Mouse (Mus musculus) forebrain, embryonic 15.5 days (tissue): ENCODE measurements around the gene Ndc1. TPM values are rescaled to one million over a fixed set of nuclear protein-coding genes. Genes with fewer than 3 reads are reported as not detected.

Source experiments
- ATAC-seq: fragments of 200-750 bp; cut with Nextera tagmentation; replicated peaks from 2 replicates; pipeline ENCODE4 v1.8.0; 2017; ENCODE audit warnings: mild to moderate bottlenecking, moderate TSS enrichment, moderate library complexity
- H3K27ac ChIP-seq: fragments of 300-500 bp; sonication (generic); replicated peaks from 2 replicates; pipeline ENCODE4 v1.5.1; 2015; ENCODE audit warnings: mild to moderate bottlenecking, inconsistent platforms
- H3K27me3 ChIP-seq: fragments of 300-500 bp; sonication (generic); 2 replicates; pipeline ENCODE4 v1.6.1; 2015; ENCODE audit warnings: inconsistent platforms
- H3K36me3 ChIP-seq: fragments of 300-500 bp; sonication (generic); 2 replicates; pipeline ENCODE4 v1.6.1; 2015; ENCODE audit warnings: mild to moderate bottlenecking, inconsistent platforms
- H3K4me1 ChIP-seq: fragments of 300-500 bp; sonication (generic); 2 replicates; pipeline ENCODE4 v1.6.1; 2015; ENCODE audit warnings: inconsistent platforms
- H3K4me2 ChIP-seq: fragments of 300-500 bp; sonication (generic); replicated peaks from 2 replicates; pipeline ENCODE4 v1.6.1; 2015; ENCODE audit warnings: mild to moderate bottlenecking, inconsistent platforms
- H3K4me3 ChIP-seq: fragments of 300-500 bp; sonication (generic); 2 replicates; pipeline ENCODE4 v1.5.1; 2015; ENCODE audit warnings: mild to moderate bottlenecking, inconsistent platforms
- H3K9ac ChIP-seq: fragments of 300-500 bp; sonication (generic); replicated peaks from 2 replicates; pipeline ENCODE4 v1.6.1; 2015; ENCODE audit warnings: mild to moderate bottlenecking, inconsistent platforms
- H3K9me3 ChIP-seq: fragments of 300-500 bp; sonication (generic); 2 replicates; pipeline ENCODE4 v1.6.1; 2016; ENCODE audit warnings: inconsistent platforms
- WGBS: fragments of 180-500 bp; shearing (Covaris S2); methylation state at CpG from one replicate; pipeline ENCODE4 v1.1.7; 2015; ENCODE audit warnings: mixed read lengths; 5-methylcytosine and 5-hydroxymethylcytosine counted together
- microRNA-seq: library from miRNA; unstranded; fragments of <30 nt; microRNA quantifications from one replicate; pipeline ENCODE4, GENCODE M21; 2016
- polyA plus RNA-seq: library from polyadenylated mRNA; unstranded; fragments of >200 nt; fragmentation: Nextera tagmentation; extraction: Ambion mirVana; gene quantifications from 2 replicates; pipeline ENCODE4 v1.2.1, GENCODE M21; 2015

Ndc1 gene
- polyA plus RNA-seq, 1 experiment from 2014 or later, result 18.9 TPM

DNA sequence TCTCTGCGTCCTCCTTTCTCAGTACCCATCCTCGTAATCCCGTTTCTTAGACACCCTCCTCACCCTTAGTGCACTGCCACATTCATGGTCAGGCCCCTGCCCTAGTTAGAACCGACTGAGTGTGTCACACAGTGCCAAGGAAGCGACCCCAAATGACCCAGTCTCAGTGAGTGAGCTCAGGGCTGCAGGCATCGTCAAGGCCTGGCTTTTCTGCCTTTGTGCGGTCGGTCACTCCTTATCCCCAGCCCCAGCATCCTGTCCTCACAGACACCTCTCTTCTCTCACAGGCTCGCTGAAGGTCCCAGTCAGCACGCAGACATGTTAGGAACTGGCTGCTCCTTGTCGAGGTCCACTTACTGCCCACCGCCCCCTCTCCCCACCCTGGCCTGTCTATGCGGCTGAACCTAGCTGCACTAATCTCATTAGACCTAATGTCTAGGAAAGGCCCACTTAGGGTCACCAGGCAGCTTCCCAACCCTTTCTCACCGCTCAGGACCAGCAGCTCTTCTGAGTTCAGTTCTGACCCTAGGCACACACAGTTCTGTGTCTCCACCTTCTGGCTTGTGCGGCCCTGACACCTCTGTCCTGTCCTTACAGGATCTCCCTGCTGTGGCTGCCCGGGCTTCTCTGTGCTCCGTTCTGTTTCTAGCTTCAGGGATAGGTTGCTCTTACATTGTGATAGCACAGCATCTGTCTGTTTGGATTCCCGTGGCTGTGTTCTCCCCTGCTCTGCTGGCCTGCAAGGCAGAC, 84.9 kb downstream of the Ndc1 start:
- Histone ChIP-seq H3K9ac (no peak overlapping the region), H3K36me3 (no peaks in the 10 kb centered on the region), H3K27me3 (no peaks in the 10 kb centered on the region), H3K4me3 (no peak overlapping the region), H3K9me3 (no peaks in the 10 kb centered on the region), H3K27ac (no peak overlapping the region), H3K4me2 (no peak overlapping the region), H3K4me1 (no peaks in the 10 kb centered on the region)
- no peak; the same call in 1 of the 2 replicates for ATAC-seq
- 67% methylated on average over 18 of the region's 18 CpGs for WGBS

DNA sequence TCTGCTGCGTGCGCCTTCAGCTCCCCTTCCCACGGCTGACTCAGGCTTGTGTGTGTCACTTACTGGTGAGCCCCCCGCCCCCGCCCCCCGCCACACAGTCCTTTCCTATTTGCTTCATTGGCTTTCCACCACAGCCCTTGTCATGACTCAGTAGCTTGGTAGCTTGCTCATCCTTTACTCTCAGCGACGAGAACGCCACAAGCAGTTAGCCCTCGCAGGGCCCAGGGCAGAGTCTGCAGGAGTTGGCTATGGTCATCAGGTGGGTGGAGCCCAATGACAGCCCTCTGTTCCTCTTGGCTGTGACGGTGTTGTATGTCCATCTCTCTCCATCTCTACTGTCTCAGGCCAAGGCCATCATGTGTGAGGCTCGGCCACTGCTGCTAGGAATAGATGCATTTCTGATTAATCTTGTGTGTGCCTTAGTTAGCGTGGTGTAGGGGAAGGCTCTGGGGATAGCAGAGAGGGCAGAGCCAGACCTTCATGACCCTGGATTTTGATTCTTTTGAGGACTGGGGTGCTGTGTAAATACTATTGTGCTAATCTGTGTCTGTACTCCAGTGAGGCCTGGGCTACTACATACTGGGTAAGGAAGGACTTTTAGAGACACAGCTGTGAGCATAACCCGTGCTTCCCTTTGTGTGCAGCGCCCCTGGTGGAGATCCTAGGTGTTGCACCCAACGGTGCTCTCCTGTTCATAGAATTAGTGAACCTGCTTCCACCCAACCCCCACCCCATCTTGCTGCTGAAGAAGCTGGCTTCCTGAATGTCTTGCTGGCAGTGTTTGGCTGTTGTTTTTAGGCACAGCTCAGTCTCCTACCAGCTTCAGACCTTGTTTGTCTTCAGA, 85.8 kb downstream of the Ndc1 start:
- no peaks in the 10 kb centered on the region for H3K4me1 ChIP-seq
- no peaks in the 10 kb centered on the region for H3K9me3 ChIP-seq
- peak; percentile 67 for ATAC-seq
- no peaks in the 10 kb centered on the region for H3K36me3 ChIP-seq
- no peak overlapping the region for H3K4me2 ChIP-seq
- no peak overlapping the region for H3K27ac ChIP-seq
- 66% methylated on average over 16 of the region's 16 CpGs for WGBS
- no peaks in the 10 kb centered on the region for H3K27me3 ChIP-seq
- H3K9ac ChIP-seq, result no peak overlapping the region
- no peak overlapping the region for H3K4me3 ChIP-seq

DNA sequence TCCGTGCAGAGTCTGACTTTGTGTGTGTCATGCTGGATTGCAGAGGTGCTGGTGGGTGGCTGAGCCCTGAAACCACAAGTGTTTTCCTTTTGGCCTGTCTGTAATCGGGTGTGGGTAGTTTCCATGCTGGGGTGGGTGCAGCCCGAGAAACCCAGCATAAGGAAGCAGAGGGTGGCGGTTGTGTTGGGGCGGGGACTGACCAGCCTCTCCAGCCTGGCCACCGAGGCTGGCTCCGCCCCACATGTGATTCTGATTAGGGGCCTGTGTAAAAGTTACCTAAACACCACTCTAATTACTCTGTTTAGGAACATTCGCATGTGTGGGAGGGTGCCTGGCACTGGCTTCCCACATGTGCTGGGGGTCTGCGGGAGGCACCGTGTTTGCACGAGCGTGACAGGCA, 90.0 kb downstream of the Ndc1 start:
- Histone ChIP-seq H3K27ac (no peak overlapping the region), H3K27me3 (no peaks in the 10 kb centered on the region), H3K9ac (no peak overlapping the region), H3K36me3 (no peaks in the 10 kb centered on the region), H3K4me1 (no peaks in the 10 kb centered on the region), H3K4me2 (no peak overlapping the region), H3K4me3 (no peak overlapping the region), H3K9me3 (no peaks in the 10 kb centered on the region)
- 73% methylated on average over 12 of the region's 12 CpGs for WGBS
- ATAC-seq, result no peak

DNA sequence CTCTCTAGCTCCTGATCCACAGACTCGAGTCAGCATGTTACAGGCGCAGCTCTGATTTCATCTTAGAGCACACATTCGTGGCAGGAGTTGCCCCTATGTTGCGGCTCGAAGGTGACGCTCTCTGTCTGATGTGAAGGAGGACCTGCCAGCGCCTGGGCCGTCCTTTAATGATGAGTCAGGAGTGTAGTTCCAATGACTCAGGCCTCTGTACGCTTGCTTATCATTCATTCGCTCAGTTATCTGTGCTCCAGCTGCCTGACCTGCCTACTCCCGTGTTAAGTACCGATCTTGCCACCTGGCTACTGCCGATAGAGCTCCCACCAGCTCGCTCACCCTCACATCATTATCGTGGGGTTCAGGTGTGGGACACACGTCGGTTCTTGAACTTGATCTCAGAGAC, 91.3 kb downstream of the Ndc1 start:
- no peaks in the 10 kb centered on the region for H3K27me3 ChIP-seq
- H3K36me3 ChIP-seq, result no peaks in the 10 kb centered on the region
- no peak overlapping the region for H3K27ac ChIP-seq
- H3K4me1 ChIP-seq, result no peaks in the 10 kb centered on the region
- no peak overlapping the region for H3K4me2 ChIP-seq
- H3K9me3 ChIP-seq, result no peaks in the 10 kb centered on the region
- H3K4me3 ChIP-seq, result no peak overlapping the region
- ATAC-seq, result no peak
- H3K9ac ChIP-seq, result no peak overlapping the region
- 89% methylated on average over 17 of the region's 17 CpGs for WGBS

DNA sequence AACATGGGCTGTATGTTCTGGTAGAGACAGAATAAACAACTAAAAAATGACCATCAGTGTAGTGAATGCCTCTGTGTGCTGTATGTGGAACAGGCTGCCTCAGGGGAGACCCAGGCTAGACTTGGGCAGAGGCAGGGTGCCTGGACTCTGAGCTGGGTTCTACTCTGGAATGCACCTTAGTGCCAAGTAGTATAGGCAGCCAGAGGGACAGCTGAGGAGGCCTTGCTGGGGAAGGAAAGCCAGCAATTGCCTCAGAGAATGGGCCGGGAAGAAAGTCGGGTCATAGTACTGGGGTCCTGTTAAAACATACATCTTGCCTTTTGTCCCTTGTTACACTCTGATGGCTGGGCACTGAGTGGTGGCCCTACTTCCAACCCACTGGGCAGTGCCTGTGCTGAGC, 91.9 kb downstream of the Ndc1 start:
- WGBS, result 92% methylated on average over 2 of the region's 2 CpGs
- no peaks in the 10 kb centered on the region for H3K9me3 ChIP-seq
- no peak overlapping the region for H3K4me3 ChIP-seq
- no peaks in the 10 kb centered on the region for H3K4me1 ChIP-seq
- H3K27ac ChIP-seq, result no peak overlapping the region
- H3K4me2 ChIP-seq, result no peak overlapping the region
- no peak for ATAC-seq
- no peak overlapping the region for H3K9ac ChIP-seq
- H3K36me3 ChIP-seq, result no peaks in the 10 kb centered on the region
- no peaks in the 10 kb centered on the region for H3K27me3 ChIP-seq

DNA sequence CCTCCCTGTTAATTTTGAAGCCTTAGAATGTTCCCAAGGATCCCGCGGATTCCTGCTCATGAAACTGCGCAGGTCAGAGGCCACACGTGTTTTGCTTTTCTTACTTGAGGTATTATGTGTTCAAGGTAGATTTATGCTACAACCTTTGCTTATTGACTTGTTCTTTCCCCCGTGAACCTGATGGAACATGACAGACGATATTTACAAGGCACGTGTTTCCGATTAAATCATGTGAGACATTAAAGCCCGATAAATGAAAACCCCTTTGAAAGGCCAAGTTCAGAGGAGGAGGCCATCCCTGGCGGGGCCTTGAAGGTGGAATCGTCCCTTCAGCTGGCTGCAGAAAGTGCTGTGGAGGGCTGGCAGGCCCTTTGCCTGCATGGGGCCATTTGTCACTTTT, 92.9 kb downstream of the Ndc1 start:
- Histone ChIP-seq H3K9me3 (no peaks in the 10 kb centered on the region), H3K4me1 (no peaks in the 10 kb centered on the region), H3K4me3 (no peak overlapping the region), H3K9ac (no peak overlapping the region), H3K36me3 (no peaks in the 10 kb centered on the region), H3K27me3 (no peaks in the 10 kb centered on the region), H3K4me2 (no peak overlapping the region), H3K27ac (no peak overlapping the region)
- WGBS, result 88% methylated on average over 11 of the region's 11 CpGs
- ATAC-seq, result no peak

Small RNA genes lying within 50 kb of the gene (microRNA-seq; reads per million reads assigned to microRNA genes)
- gene Gm24804, result not detected

Other genes starting within 250 kb of the Ndc1 start
- gene Tmem59, start 189.4 kb upstream of the Ndc1 start, polyA plus RNA-seq, result 373 and 391 TPM in 2 replicates
- 30.7 and 45.9 TPM in 2 replicates for gene Tceanc2, start 188.7 kb upstream of the Ndc1 start, polyA plus RNA-seq
- not detected in 2 replicates for gene Ldlrad1, start 158.6 kb upstream of the Ndc1 start, polyA plus RNA-seq
- 57.4 and 57.7 TPM in 2 replicates for gene Lrrc42, start 114.3 kb upstream of the Ndc1 start, polyA plus RNA-seq
- 37.1 and 41.7 TPM in 2 replicates for gene Hspb11, start 114.2 kb upstream of the Ndc1 start, polyA plus RNA-seq
- gene Dio1, start 60.6 kb upstream of the Ndc1 start, polyA plus RNA-seq, result not detected in 2 replicates
- gene Yipf1, start 53.4 kb upstream of the Ndc1 start, polyA plus RNA-seq, result 53.2 and 54.3 TPM in 2 replicates
- 0.95 and 1.3 TPM in 2 replicates for gene Glis1, start 66.8 kb downstream of the Ndc1 start, polyA plus RNA-seq